Mouse (Mus musculus): ENCODE data around the gene Wrap73.

GRCm38 (mm10) chr4:154209825-154210224 is 67.7 kb downstream of the Wrap73 start:
- TF ChIP-seq CTCF (IDR thresholded peaks at IDR 0.05; ENCODE audit: low read depth) = no peak
- no peak for TF ChIP-seq EP300 (IDR thresholded peaks at IDR 0.05; ENCODE audit: low read depth)

Measured in liver, embryonic 14.5 days (tissue).